Mouse (Mus musculus): Measurements from ENCODE around the gene Ggact.

GRCm38 (mm10) chr14:122908075-122908474 lies 5.5 kb downstream of the Ggact start:
- TF ChIP-seq CTCF (IDR thresholded peaks at IDR 0.05; ENCODE audit: low read depth), result no peak
- no peak for TF ChIP-seq EP300 (optimal IDR thresholded peaks at IDR 0.05)
